Mouse (Mus musculus) lung, adult 2 months (tissue): Measurements from ENCODE around the gene Nudt9.

Experiments used
- CTCF ChIP-seq: fragments of 200-500 bp; IDR thresholded peaks from 2 replicates; pipeline ENCODE4 v1.5.1; 2011; ENCODE audit warnings: mild to moderate bottlenecking, low read length, control low read depth; ENCODE audit not compliant: insufficient read depth
- POLR2A ChIP-seq: fragments of 200-500 bp; IDR thresholded peaks from 2 replicates; pipeline ENCODE4 v1.6.1; 2011; ENCODE audit warnings: low read depth, mild to moderate bottlenecking, control low read depth, low read length, borderline replicate concordance; ENCODE audit errors: extremely low read depth

DNA sequence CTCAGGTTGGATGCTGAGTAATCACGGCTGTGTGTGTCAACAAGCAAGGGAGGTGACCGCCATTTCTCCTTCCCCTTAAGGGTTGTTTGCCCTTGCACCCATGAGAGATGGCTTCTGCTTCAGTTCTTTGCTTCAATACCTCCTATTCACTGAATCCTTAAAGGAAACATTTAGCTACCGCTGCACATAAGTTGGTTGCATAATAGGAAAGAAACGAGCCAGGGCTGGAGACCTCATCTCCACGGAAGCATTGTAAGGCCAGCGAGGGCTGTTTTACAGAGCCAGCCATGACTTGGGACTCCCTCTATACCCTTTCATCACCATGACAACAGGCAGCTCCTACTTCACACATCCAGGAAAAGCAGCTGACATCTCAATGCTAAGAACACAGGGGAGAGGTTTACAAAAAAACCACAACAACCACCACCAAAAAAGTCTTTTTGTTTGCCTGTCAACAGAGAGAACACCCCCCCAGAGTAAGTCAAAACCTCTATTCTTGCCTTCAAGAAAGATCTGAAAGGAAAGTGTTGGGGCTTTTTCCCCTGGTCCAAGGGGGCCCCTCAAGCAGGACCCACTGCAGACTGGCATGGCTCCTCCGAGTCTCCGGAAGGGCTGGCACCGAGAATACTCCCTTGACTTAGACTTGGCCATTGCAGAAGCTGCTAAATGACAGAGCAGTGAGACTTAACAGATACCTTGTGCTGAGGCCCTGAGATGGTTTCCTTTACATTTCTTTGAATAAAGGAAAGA is 64.2 kb downstream of the Nudt9 start:
- TF ChIP-seq POLR2A (no peak), CTCF (no peak)
